Mouse (Mus musculus) lung, embryonic 16.5 days (tissue): ENCODE results near the gene Safb2. TPM values are rescaled to one million over a fixed set of nuclear protein-coding genes. Genes with fewer than 3 reads are reported as not detected.
"Not testable (repeated sequence)": the region's sequence is repeated elsewhere in the genome, so short reads cannot be mapped to it uniquely, and the experiment has no call there.

Experiments used
- ATAC-seq: fragments of 200-750 bp; cut with Nextera tagmentation; 2 replicates; pipeline ENCODE4 v1.8.0; 2017; ENCODE audit warnings: low read depth, mild to moderate bottlenecking, moderate library complexity
- H3K27ac ChIP-seq: fragments of 300-500 bp; sonication (generic); 2 replicates; pipeline ENCODE4 v1.5.1; 2014; ENCODE audit warnings: mild to moderate bottlenecking, control low read depth, low read length
- H3K27me3 ChIP-seq: fragments of 300-500 bp; sonication (generic); 2 replicates; pipeline ENCODE4 v1.6.1; 2014; ENCODE audit warnings: low read depth, low read length, mixed read lengths; ENCODE audit not compliant: control insufficient read depth, insufficient read depth
- H3K36me3 ChIP-seq: fragments of 300-500 bp; sonication (generic); 2 replicates; pipeline ENCODE4 v1.6.1; 2014; ENCODE audit warnings: low read length; ENCODE audit not compliant: control insufficient read depth, insufficient read depth
- H3K4me1 ChIP-seq: fragments of 300-500 bp; sonication (generic); replicated peaks from 2 replicates; pipeline ENCODE4 v1.6.1; 2014; ENCODE audit warnings: low read length, mixed read lengths; ENCODE audit not compliant: control insufficient read depth, insufficient read depth
- H3K4me2 ChIP-seq: fragments of 300-500 bp; sonication (generic); 2 replicates; pipeline ENCODE4 v1.6.1; 2014; ENCODE audit warnings: low read depth, low read length, control low read depth
- H3K4me3 ChIP-seq: fragments of 300-500 bp; sonication (generic); 2 replicates; pipeline ENCODE4 v1.5.1; 2014; ENCODE audit warnings: mild to moderate bottlenecking, low read length, control low read depth
- H3K9ac ChIP-seq: fragments of 300-500 bp; sonication (generic); 2 replicates; pipeline ENCODE4 v1.6.1; 2014; ENCODE audit warnings: low read length, control low read depth
- H3K9me3 ChIP-seq: fragments of 300-500 bp; sonication (generic); 2 replicates; pipeline ENCODE4 v1.6.1; 2016; ENCODE audit warnings: low read length; ENCODE audit not compliant: control insufficient read depth
- WGBS: fragments of 180-500 bp; shearing (Covaris S2); extraction: QIAGEN DNeasy Blood & Tissue Kit; methylation state at CpG from one replicate; pipeline ENCODE4 v1.1.7; 2014; 5-methylcytosine and 5-hydroxymethylcytosine counted together
- polyA plus RNA-seq: library from polyadenylated mRNA; unstranded; fragments of >200 nt; fragmentation: Nextera tagmentation; extraction: Ambion mirVana; gene quantifications from 2 replicates; pipeline ENCODE4 v1.2.1, GENCODE M21; 2015

The Safb2 gene
- 73.7 and 74.8 TPM in 2 replicates for polyA plus RNA-seq

DNA sequence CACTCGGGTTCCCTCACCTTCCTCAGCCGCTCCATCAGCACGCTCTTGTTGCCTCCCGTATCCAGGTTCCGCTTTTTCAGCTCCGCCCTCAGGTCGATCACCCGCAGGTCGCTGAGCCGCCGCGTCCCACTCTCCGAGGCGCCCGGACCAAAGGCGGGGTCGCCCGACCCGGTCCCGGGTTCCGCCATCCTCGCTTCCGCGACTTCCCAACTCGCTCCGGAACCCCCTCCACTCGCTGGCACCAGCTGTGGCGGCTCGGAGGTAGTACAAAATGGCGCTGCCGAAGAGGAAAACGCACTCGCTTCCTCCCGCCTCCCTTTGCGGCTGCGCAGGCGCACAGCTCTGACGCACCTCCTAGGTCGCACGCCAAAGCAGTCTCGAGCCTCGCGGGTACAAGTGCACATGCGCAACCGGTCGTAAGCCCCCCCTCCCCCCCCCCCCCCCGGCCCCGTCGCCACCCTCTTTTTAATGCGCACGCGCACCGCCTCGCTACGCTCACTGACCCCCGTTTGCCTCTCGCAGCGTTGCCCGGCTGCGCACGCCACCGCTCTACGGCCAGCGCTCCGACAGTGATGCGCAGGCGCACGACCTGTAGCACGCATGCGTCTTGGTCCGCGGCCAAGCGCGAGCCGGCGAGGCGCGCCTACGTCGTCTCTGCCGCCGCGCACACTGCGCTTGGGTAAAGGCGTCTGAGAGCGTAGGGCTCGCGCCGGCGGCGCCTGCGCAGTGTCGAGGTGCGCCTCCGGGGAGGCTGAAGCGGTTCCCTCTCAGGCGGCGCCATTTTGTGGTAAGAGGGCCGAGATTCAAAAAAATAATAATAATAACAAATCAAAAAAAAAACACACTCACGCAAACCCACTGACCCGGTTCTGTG is at the start of gene Safb2, which contains the start of gene Safb:
Safb2 (minus strand) TSS at position 329 of the 874 bp plus-strand sequence.
Safb (plus strand) TSS at position 569 of the 874 bp plus-strand sequence.
- H3K9ac ChIP-seq = peak within 1 kb of the TSS; percentile 96
- ATAC-seq = peak; percentile 96
- no peaks in the 10 kb centered on the region for H3K9me3 ChIP-seq
- WGBS = under 1% methylated on average over 83 of the region's 101 CpGs
- H3K4me1 ChIP-seq = peaks cover 30% of the 10 kb centered on the region
- H3K27me3 ChIP-seq = no peaks in the 10 kb centered on the region
- H3K27ac ChIP-seq = peak within 1 kb of the TSS; percentile 97
- H3K4me3 ChIP-seq = peak within 1 kb of the TSS; percentile 98
- H3K4me2 ChIP-seq = peak within 1 kb of the TSS; percentile 85
- H3K36me3 ChIP-seq = peaks cover 40% of the 10 kb centered on the region

DNA sequence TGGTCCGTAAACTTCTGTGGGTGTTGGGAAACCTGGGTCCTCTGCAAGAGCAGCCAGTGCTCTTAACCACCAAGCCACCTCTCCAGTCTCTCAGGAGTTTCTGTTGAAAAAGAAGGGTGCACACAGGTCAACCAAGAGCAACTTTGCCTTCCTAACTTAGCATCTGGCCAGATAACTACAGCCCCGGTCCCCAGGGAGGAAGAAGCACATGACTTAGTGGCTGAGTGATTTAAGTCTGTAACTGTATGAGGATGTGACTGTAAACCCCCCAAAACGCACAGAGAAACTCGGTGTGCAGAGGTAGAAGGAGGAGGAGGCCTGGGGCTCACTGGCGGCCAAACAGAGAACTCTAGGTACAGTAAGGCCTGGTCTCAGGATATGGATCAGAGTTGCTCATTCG is 49.6 kb upstream of the Safb2 start:
- Histone ChIP-seq H3K9me3 (no peaks in the 10 kb centered on the region), H3K27me3 (no peaks in the 10 kb centered on the region), H3K4me2 (no peak overlapping the region), H3K36me3 (no peaks in the 10 kb centered on the region), H3K4me3 (no peak overlapping the region), H3K9ac (no peak overlapping the region), H3K4me1 (no peaks in the 10 kb centered on the region), H3K27ac (no peak overlapping the region)
- no peak for ATAC-seq
- WGBS = 79% methylated on average over 6 of the region's 6 CpGs

DNA sequence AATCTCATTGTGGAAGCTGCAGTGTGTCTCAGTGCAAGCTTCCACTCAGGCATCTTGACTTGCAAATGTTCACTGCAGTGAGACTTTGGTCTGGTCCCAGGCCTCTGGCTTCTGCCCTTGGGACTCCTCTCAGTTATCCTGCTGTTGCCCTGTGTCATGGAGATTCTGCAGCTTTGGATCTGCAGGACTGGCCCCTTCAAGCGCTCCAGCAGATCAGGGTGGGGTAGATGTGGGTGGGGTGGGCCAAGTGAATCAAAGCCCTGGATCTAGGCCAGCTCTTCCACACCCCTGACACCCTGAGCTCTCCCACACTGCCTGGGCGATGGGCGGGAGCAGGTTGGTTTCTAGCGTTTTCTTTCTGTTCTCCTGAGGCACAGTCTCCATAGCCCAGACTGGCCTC is 47.4 kb upstream of the Safb2 start:
- H3K4me1 ChIP-seq = no peaks in the 10 kb centered on the region; the same call in 1 of the 2 replicates
- 54% methylated on average over 4 of the region's 4 CpGs for WGBS
- no peaks in the 10 kb centered on the region for H3K9me3 ChIP-seq
- H3K27ac ChIP-seq = no peak overlapping the region
- H3K9ac ChIP-seq = no peak overlapping the region
- no peak overlapping the region for H3K4me3 ChIP-seq
- H3K36me3 ChIP-seq = no peaks in the 10 kb centered on the region
- no peaks in the 10 kb centered on the region for H3K27me3 ChIP-seq
- ATAC-seq = no peak
- no peak overlapping the region for H3K4me2 ChIP-seq

DNA sequence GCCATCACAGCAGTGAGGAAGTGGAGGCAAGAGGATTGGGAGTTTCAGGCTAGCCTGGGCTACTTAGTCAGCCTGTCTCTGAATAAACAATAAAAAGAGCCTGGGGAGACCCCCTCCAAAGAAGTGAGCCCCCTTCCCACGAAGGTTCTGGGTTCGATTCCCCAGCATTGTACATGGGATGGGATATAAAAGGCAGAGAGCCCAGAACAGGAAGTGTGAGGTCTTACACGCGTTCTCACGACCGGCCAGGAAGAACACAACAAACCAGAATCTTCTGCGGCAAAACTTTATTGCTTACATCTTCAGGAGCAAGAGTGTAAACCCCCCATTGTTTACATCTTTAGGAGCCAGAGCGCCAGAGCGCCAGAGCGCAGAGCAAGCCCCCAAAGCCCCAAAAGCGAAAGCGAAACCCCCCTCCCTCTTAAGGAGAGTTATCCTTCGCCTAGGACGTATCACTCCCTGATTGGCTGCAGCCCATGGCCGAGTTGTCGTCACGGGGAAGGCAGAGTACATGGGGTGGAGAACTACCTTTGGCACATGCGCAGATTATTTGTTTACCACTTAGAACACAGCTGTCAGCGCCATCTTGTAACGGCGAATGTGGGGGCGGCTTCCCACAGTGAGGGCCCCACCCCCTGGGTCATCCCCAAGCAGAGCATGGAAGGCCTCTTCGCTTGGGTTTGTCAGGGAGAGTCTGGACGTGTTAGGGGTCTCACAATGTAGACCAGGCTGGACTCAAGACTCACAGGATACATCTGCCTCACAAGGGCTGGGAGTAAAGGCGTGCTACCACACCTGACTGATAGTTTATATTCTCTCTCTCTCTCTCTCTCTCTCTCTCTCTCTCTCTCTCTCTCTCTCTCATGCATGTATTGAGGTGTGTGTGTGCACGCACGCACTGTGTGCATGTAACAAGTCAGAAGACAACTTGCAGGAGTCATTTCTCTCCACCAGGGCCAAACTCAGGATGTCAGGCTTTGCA is 45.7 kb upstream of the Safb2 start:
- H3K27ac ChIP-seq, H3K36me3 ChIP-seq, H3K4me1 ChIP-seq, H3K27me3 ChIP-seq, H3K9ac ChIP-seq, H3K9me3 ChIP-seq, ATAC-seq, H3K4me3 ChIP-seq, H3K4me2 ChIP-seq: not testable (repeated sequence)
- 77% methylated on average over 27 of the region's 27 CpGs for WGBS

DNA sequence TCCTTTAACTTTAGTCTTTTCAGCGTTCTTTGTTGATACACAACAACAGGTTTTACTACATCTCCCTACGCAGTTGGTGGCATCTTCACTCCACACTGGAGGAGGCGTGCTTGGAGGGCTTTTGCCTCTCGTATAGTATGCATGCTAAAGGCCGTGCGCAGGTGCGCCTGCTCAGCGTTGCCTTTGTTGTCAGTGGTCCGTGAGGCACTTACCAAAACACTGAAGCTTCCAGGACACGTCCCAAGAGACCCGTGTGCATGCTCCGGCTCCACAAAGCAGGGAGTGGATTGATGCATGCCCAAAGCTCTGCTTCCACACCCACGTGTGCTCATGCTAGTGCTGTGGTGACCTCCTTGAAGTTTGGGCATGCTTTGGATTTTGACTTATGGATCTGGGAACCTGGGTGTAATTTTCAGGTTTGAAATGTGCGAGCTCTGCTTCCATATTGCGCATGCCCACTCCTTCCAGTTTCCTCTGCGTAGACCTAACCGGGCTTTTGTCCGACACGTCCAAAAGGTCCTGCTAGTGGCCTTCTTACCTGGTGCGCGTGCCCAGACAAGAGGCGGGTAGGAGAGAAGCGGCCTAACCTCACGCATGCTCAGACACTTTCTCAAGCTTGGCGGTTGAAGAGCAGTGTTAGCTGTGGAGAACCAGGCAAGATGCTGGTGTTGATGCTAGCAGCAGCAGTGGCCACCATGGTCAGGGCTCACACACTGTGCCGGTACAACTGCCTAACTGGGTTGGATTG is 43.3 kb upstream of the Safb2 start, which contains the start of gene Catsperd:
Catsperd (plus strand) TSS at position 614 of the 748 bp plus-strand sequence.
- WGBS = 7% methylated on average over 26 of the region's 26 CpGs
- peak; percentile 39 for ATAC-seq
- H3K4me1 ChIP-seq = peaks cover 10% of the 10 kb centered on the region

DNA sequence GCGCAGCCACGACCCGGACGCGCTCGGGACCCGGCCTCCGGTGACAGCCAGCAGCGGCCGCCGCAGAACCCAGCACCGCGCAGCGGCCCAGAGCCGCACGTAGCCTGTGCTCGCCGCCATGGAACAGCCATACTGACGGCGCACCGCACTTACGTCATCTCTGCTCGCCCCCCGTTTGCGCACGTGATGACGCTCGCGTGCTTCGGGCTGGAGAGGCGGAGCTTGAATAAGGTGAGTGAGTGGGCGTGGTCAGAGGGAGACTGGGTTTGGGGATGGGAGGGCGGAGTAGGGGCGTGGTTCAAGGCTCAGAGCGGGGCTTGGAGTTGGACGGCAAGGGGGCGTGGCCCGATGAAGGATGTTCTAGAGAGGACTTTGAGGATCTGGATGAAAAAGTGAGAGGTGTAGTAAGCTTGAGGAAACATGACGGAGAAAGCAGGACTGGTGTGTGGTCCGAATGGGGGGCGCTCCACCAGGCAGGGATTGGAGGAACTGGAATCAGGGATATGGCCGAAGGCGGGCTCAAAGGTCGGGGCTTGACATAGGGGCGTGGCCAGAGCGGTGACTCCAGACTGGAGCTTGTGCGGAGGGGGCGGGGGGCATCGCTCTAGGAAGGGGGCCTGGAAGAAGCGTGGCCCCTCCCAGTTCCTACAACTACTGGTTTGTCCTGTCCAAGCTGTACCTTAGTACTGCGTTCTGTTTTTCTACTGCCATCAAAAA is 42.5 kb upstream of the Safb2 start, which contains the start of gene Lonp1:
Lonp1 (minus strand) TSS at position 134 of the 717 bp plus-strand sequence.
- peak within 1 kb of the TSS; percentile 96 for H3K4me2 ChIP-seq
- H3K27ac ChIP-seq = peak within 1 kb of the TSS; percentile 56; the same call in 1 of the 2 replicates
- peak; percentile 96 for ATAC-seq
- peak within 1 kb of the TSS; percentile 85 for H3K4me3 ChIP-seq
- WGBS = under 1% methylated on average over 50 of the region's 51 CpGs
- H3K9ac ChIP-seq = peak within 1 kb of the TSS; percentile 92
- H3K9me3 ChIP-seq = no peaks in the 10 kb centered on the region
- H3K36me3 ChIP-seq = peaks cover 13% of the 10 kb centered on the region
- peaks cover 10% of the 10 kb centered on the region for H3K4me1 ChIP-seq
- H3K27me3 ChIP-seq = no peaks in the 10 kb centered on the region

More for the DNA sequence above, 43.3 kb upstream of the Safb2 start, which contains the start of gene Catsperd:
- Histone ChIP-seq H3K27me3 (no peaks in the 10 kb centered on the region), H3K27ac (peak within 1 kb of the TSS; percentile 42; the same call in 1 of the 2 replicates), H3K9me3 (no peaks in the 10 kb centered on the region), H3K4me3 (peak within 1 kb of the TSS; percentile 85), H3K9ac (peak within 1 kb of the TSS; percentile 92), H3K4me2 (peak within 1 kb of the TSS; percentile 61), H3K36me3 (peaks cover 9% of the 10 kb centered on the region; the same call in 1 of the 2 replicates)

DNA sequence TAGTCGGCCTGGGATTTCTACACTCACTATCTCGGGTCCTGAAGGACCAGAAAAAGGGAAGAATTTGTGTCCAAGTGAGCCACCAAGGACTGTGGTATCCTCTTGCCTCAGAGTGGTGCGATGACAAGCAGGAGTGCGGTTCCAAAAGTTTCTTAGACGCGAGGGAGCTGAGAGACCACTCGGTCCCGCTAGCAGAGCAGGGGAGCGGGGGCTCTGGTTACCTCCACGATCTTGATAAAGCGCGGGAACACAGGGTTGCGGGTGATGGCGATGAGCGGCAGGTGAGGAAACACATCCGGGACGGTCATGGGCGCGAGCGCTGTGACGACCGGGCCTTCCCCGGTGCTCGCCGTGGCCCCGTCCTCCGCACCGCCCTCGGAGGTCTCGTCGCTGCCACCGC is 41.9 kb upstream of the Safb2 start:
- ATAC-seq = no peak
- under 1% methylated on average over 32 of the region's 32 CpGs for WGBS
- Histone ChIP-seq H3K27me3 (no peaks in the 10 kb centered on the region), H3K9ac (peak overlapping the region; percentile 92), H3K4me2 (peak overlapping the region; percentile 96), H3K4me1 (peaks cover 10% of the 10 kb centered on the region), H3K4me3 (peak overlapping the region; percentile 85), H3K27ac (peak overlapping the region; percentile 56; the same call in 1 of the 2 replicates), H3K9me3 (no peaks in the 10 kb centered on the region), H3K36me3 (peaks cover 17% of the 10 kb centered on the region)

DNA sequence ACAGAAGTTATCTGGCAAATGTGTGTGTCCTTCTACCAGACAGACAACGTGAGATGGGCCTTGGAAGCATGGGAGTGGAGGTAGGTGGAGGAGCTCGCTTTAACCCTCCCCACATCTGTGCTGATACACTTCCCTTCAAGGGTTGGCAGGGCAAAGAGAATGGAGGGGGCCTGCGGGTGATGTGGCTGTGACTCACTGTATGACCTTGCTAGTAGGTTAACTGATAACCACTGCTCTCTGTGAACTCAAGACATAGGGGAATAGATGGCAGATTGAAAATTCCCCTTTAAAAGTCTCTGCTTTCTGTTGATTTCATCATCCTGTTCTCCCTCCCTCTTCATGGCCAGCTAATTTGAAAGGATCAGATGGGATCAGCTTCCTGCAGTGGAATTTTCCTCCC is 41.1 kb upstream of the Safb2 start:
- no peak overlapping the region for H3K27ac ChIP-seq
- no peaks in the 10 kb centered on the region for H3K9me3 ChIP-seq
- H3K4me2 ChIP-seq = peak overlapping the region; percentile 96
- no peak for ATAC-seq
- no peak overlapping the region for H3K4me3 ChIP-seq
- H3K36me3 ChIP-seq = peaks cover 22% of the 10 kb centered on the region
- H3K27me3 ChIP-seq = no peaks in the 10 kb centered on the region
- no peak overlapping the region for H3K9ac ChIP-seq
- WGBS = 73% methylated on average over 3 of the region's 3 CpGs
- H3K4me1 ChIP-seq = peaks cover 10% of the 10 kb centered on the region
